Mouse (Mus musculus) kidney, adult 2 months (tissue): Measurements from ENCODE around the gene Pcgf6. TPM values are rescaled to one million over a fixed set of nuclear protein-coding genes. Genes with fewer than 3 reads are reported as not detected.

Experiments used
- DNase-seq: peaks from one replicate; pipeline ENCODE4 v3.0.0; 2021
- H3K27ac ChIP-seq: fragments of 200-500 bp; 2 replicates; pipeline ENCODE4 v1.5.1; 2012; ENCODE audit warnings: low read depth, low read length, control low read depth, inconsistent platforms; ENCODE audit not compliant: insufficient read depth
- H3K27me3 ChIP-seq: fragments of 200-500 bp; replicated peaks from 2 replicates; pipeline ENCODE4 v1.6.1; 2012; ENCODE audit warnings: mild to moderate bottlenecking, moderate library complexity, low read length, inconsistent platforms; ENCODE audit not compliant: control insufficient read depth, insufficient read depth
- H3K36me3 ChIP-seq: fragments of 200-500 bp; 2 replicates; pipeline ENCODE4 v1.6.1; 2012; ENCODE audit warnings: mild to moderate bottlenecking, moderate library complexity, low read length, inconsistent platforms; ENCODE audit not compliant: control insufficient read depth, insufficient read depth
- H3K4me1 ChIP-seq: fragments of 200-500 bp; 2 replicates; pipeline ENCODE4 v1.6.1; 2011; ENCODE audit warnings: low read length; ENCODE audit not compliant: control insufficient read depth, insufficient read depth
- H3K4me3 ChIP-seq: fragments of 200-500 bp; 2 replicates; pipeline ENCODE4 v1.5.1; 2011; ENCODE audit warnings: mild to moderate bottlenecking, low read depth, low read length, control low read depth; ENCODE audit not compliant: insufficient read depth
- CTCF ChIP-seq: fragments of 200-500 bp; conservative IDR thresholded peaks from 2 replicates; pipeline ENCODE4 v1.5.1; 2011; ENCODE audit warnings: low read depth, mild to moderate bottlenecking, control low read depth, low read length, moderate library complexity, mixed read lengths; ENCODE audit not compliant: insufficient read depth, insufficient read length
- POLR2A ChIP-seq: fragments of 200-500 bp; IDR thresholded peaks from one replicate; pipeline ENCODE4 v1.6.1; 2011; ENCODE audit warnings: low read depth, low read length, control low read depth
- WGBS: fragments of 180-500 bp; shearing (Covaris S2); methylation state at CpG from one replicate; pipeline ENCODE4 v1.1.7; 2018; 5-methylcytosine and 5-hydroxymethylcytosine counted together
- polyA plus RNA-seq: library from polyadenylated mRNA; depleted of rRNA; stranded (reverse); fragments of >200 nt; gene quantifications from 2 replicates; pipeline ENCODE4 v1.2.3, GENCODE M21; 2012; rRNA removed

Pcgf6 gene
- polyA plus RNA-seq, 1 experiment, result 6.0 TPM

DNA sequence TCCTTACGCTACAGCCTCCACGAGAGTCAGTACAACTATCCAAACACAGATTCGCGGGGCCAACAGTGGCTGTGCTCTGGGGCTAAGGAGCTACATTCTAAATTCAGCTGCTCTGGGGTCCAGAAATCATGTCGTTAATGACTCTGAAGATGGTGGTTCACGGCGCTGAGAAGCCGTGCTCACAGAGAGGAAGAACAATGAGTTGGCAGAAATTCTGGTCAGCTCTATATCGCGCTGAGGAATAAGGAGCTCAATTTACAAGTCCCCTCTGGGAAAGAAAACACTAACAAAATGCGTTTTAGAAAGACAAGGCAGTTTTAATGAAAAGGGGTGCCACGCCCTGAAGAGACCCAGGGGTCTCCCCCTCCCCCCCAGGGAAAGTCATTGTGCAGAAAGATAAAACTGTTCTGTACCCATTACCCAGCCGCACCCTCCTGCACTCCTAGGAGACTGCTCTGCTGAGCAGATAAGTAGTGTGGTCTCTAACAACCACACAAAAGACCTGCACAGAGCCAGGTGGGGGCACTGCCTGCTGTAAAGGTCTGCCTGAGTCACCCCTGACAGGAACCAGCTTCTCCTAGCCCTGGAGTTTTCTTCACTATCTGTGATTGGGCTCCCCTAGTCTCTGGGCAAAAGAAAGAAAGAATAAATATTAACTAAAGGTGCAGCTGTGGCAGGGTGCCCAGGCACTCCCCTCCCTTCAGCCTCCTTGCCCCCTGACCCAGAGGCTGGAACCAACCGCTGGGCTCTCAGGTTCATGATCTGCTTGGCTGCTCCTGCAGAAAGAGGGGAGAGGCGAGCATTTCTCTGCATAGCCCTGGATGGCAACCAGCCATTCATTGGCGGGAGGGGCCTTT, 62.2 kb downstream of the Pcgf6 start:
- Histone ChIP-seq H3K27ac (peak overlapping the region; percentile 86), H3K27me3 (no peaks in the 10 kb centered on the region), H3K4me3 (no peak overlapping the region), H3K4me1 (peaks cover 24% of the 10 kb centered on the region), H3K36me3 (no peaks in the 10 kb centered on the region)
- WGBS, result 26% methylated on average over 16 of the region's 16 CpGs
- TF ChIP-seq POLR2A, result no peak
- DNase-seq, result peak; percentile 97

DNA sequence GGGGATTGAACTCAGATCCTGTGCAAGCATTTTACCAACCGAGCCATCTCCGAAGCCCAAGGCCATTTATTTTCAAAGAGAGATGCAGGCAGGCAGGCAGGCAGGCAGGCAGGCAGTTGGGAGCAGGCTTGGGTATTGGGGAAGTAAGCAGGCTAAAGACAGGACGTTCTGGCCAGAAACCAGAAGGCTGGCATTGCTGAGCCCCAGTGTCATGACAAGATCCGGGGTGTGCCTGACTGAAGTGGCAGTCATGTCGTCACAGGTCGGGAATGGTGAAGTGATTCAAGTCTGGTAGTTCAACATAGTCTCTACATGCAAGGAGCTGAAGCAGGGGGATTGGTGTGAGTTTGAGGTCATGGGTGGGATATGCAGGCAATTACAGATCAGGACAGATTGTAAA, 63.1 kb downstream of the Pcgf6 start:
- DNase-seq, result peak; percentile 22
- no peaks in the 10 kb centered on the region for H3K27me3 ChIP-seq
- no peak overlapping the region for H3K4me3 ChIP-seq
- WGBS, result 64% methylated on average over 6 of the region's 6 CpGs
- H3K4me1 ChIP-seq, result peaks cover 24% of the 10 kb centered on the region
- no peak overlapping the region; the same call in 1 of the 2 replicates for H3K27ac ChIP-seq
- H3K36me3 ChIP-seq, result no peaks in the 10 kb centered on the region
- TF ChIP-seq POLR2A (no peak), CTCF (no peak)

DNA sequence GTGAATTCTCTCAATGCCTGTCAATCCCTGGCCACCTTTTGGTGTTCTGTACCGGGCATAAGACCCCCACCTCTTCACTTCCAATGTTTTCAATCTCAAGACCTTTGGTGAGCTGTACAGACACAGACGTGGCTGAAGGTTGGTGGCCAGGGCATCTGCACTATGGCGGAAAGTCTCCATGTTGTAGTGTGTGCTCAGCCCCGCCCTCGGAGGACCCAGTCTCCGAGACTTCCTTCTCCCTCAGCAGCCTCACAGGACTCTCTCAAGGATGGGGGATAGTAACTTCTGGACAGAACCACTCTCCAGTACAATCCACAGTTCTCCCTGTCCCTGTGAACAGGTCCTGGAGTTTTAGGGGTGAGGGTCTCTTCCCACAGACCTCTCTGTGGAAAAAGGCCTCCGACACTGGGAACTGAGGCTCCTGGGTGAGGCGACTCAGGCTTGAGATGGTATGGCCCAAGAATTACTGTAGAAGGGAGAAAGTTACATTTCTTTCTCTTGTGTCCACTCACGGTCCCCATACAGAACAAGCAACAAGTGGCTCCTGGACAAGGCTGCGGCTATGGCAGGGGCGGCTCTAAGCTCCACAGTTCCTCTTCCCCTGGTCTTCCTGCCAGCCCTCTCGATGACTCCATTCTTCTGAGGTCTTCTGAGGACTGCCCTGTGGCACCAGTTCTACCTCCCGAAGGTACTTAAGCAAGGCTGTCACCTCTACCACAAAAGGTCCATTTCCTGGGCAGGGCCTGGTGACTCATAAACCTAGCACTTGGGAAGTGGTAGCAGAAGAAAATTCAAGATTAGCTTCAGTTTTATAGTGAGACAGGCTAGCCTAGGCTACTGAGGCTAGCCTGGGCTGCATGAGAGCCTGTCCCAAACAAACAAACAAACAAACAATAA, 65.7 kb downstream of the Pcgf6 start:
- no peaks in the 10 kb centered on the region for H3K27me3 ChIP-seq
- H3K36me3 ChIP-seq, result no peaks in the 10 kb centered on the region
- TF ChIP-seq POLR2A (no peak), CTCF (no peak)
- WGBS, result 74% methylated on average over 13 of the region's 13 CpGs
- H3K4me1 ChIP-seq, result peaks cover 20% of the 10 kb centered on the region
- H3K27ac ChIP-seq, result no peak overlapping the region
- DNase-seq, result no peak
- no peak overlapping the region for H3K4me3 ChIP-seq

DNA sequence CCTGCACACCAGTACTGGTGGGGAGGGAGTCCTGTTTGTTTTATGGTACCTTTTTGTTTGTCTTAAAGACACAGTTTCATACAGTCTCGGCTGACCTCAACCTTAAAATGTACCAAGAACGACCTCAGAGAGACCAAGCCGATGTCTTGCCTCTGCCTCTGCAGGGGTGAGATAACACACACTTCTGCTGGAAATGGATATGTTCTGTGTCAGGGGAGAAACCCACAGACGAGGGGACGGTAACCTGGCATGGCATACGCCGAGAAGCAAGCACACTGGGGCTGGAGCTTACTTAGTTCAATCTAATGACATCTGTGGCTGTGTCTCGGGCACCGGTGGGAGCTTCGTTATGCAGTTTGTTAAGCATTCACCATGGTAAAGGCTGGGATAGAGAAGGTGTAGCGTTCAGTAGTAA, 66.7 kb downstream of the Pcgf6 start:
- 29% methylated on average over 11 of the region's 11 CpGs for WGBS
- Histone ChIP-seq H3K4me1 (peaks cover 20% of the 10 kb centered on the region), H3K27me3 (no peaks in the 10 kb centered on the region), H3K4me3 (no peak overlapping the region), H3K36me3 (no peaks in the 10 kb centered on the region), H3K27ac (peak overlapping the region; percentile 6)
- DNase-seq, result no peak
- TF ChIP-seq CTCF (no peak), POLR2A (no peak)

Other genes with a start within 250 kb of the Pcgf6 start
- gene Ina, start 36.2 kb downstream of the Pcgf6 start, polyA plus RNA-seq, result 0.11 and 0.31 TPM in 2 replicates
- 32.2 and 36.3 TPM in 2 replicates for gene Nt5c2, start 35.8 kb downstream of the Pcgf6 start, polyA plus RNA-seq
- 1.6 and 1.8 TPM in 2 replicates for gene Taf5, start 16.8 kb upstream of the Pcgf6 start, polyA plus RNA-seq
- 323 and 617 TPM in 2 replicates for gene Usmg5, start 39.7 kb upstream of the Pcgf6 start, polyA plus RNA-seq
- gene Pdcd11, start 39.9 kb upstream of the Pcgf6 start, polyA plus RNA-seq, result 8.7 and 9.3 TPM in 2 replicates
- gene Calhm2, start 87.4 kb upstream of the Pcgf6 start, polyA plus RNA-seq, result 5.4 and 5.7 TPM in 2 replicates
- gene Calhm1, start 93.3 kb upstream of the Pcgf6 start, polyA plus RNA-seq, result not detected in 2 replicates
- gene Calhm3, start 106.9 kb upstream of the Pcgf6 start, polyA plus RNA-seq, result not detected in 2 replicates
- 1.3 and 2.3 TPM in 2 replicates for gene Neurl1a, start 127.9 kb upstream of the Pcgf6 start, polyA plus RNA-seq